Mouse (Mus musculus): ENCODE results near the gene Fstl4. TPM values are rescaled to one million over a fixed set of nuclear protein-coding genes. Genes with fewer than 3 reads are reported as not detected.
A peak's percentile ranks its signal among the peaks of the same experiment; 100 is the strongest.

Gene Fstl4
- total RNA-seq, 2 experiments from 2014 or later = 2.9 to 3.2 TPM

DNA sequence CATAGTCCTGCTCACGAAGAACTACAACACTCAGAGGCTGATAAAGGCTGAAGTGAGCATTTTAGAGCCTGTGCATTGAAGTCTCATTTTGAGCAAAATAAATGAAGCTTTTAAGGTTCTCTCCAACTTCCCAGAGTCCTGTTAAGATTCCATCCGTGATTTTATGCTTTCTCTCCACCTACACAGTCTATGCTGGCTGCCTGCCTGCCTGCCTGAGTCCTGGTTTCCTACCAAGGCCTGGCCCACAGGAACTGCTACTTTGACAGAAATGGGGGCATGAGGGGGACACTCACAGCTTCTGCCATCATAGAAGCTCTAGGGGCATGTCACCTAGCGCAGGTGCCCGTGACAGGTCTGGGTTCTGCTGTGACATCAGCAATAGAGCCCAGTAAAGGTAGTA is 125.1 kb downstream of the Fstl4 start:
- intact Hi-C loops (cut with DNase I) = no loop called here
- DNase-seq = no peak

DNA sequence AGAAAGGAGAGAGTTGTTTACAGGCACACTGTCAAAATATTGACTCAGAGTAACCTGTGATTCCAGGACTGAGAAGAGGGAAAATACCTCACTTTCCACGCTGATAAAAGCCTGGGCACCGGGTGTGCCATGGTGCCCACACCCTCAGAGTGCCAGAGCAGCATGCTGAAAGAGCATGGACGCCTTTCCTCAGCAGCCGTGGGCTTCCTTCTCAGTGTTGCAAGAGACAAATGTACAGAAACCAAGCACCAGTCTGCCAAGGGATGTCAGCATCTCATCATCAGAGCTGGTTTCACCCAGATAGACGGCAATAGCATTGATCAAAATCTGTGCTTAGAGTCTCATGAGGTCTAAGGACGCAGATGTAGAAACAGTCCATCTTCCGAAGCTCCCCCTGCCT is 125.7 kb downstream of the Fstl4 start:
- intact Hi-C loops (cut with DNase I) = no loop called here
- DNase-seq = no peak

DNA sequence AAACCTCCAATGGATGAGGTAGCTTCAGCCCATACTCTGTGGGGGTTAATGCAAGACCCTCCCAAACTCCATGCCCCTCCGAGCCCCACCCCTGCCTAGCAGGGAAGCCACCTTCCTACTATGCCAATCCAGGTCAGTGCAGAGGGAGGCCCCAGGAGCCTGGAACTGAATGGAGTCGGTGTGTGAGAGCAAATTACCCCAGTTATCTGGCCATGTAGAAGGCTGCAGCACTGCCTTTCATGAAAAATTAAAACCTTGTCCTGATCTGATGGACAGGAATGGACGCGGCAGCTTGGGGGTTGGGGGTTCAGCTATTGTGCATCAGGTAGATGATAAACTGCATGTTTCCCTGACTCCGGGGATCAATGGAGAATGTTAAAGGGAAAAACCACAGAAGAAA is 139.7 kb downstream of the Fstl4 start:
- no peak for DNase-seq
- intact Hi-C loops (cut with DNase I) = no loop called here

DNA sequence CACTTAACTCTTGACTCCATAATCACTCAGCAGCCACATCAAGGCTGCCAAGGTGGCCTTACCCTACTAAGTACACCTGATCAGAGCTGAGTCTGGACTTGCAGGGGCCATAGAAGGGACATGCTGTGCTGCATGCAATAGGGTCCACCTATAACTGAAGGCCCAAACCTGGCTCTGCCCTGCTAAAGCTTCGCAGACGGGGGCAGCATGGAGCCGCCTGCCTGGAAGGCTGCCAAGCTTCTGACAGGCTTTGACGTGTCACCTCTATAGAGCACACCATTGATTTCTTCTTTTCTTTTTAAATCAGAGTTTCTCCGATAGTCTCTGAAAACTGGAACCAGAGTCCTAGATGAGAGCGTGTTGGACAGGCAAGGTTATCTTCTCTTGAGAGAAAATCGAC is 146.4 kb downstream of the Fstl4 start:
- DNase-seq = peak; percentile 6 to 47
- intact Hi-C loops (cut with DNase I) = no loop called here

DNA sequence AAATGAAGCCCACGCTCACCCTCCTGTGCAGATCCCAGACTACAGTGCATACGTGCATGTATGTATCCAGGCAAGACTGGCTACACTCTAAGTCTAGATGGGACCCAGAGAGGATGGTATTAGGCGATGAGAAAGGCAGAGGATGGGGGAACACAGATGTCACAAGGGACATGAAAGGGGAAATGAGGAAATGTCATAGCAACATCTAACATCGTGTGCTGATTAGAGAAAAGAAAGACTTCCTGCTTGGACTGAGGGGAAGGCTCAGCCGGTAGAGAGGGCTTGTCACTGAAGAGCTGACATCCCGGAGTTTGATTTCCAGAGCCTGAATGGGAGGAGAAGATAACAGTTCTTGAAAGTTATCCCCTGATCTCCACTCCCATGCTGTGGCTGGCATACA is 150.0 kb downstream of the Fstl4 start:
- DNase-seq = no peak
- intact Hi-C loops (cut with DNase I) = no loop called here

DNA sequence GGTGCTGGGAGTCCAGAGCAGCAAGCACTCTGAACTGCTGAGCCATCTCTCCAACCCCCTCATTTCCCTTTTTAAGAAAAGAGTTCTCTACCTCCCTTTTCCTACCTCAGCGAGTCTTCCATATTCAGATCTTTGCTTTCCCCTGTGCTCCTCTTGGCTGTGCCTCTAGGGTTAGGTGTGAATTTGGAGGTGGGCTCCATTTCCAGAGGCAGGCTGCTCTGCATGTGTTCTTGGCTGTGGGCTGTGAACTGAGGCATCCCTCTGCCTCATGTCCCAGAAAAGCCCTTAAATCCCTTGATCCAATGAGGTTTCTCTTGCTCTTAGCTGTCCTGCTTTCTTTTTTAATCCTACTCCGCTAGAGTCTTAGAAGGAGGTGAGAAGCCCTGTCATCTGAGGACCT is 151.2 kb downstream of the Fstl4 start:
- intact Hi-C loops (cut with DNase I) = no loop called here
- DNase-seq = no peak

DNA sequence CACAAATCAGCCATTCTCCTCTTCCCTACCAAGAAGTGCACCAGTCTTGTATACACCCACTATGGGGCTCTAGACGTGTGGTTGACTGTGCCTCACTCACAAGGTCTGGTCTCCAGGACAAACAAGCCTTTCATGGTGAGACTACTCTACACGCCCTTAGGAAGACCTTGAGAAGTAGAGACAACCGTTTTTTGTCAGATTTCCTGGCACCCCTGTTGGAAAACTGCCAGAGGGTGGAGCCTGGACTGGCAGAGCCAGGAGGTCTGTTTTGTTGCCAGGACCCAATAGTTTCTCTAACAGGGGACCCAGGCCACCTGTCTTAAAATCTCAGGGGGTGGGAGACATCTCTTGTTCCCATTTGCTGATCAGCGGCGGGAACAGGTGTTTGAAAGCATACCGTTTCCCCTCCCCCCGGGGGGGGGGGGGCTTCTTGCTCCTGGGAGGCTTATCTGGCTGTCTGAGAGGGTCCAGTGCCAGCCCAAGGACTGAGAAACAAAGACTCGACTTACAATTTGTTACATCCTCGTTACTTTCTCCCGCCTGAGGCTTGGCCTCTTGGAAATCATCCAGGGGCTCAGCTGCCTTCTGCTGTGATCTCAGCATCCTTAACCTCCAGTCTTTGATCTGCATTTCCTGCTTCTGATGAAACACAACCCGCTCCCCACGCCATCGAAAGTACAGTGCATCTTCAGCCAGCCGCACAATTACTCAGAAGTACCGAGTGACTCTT is 155.0 kb downstream of the Fstl4 start:
- peak in 1 of 2 experiments; percentile 6 for DNase-seq
- intact Hi-C loops (cut with DNase I) = no loop called here

DNA sequence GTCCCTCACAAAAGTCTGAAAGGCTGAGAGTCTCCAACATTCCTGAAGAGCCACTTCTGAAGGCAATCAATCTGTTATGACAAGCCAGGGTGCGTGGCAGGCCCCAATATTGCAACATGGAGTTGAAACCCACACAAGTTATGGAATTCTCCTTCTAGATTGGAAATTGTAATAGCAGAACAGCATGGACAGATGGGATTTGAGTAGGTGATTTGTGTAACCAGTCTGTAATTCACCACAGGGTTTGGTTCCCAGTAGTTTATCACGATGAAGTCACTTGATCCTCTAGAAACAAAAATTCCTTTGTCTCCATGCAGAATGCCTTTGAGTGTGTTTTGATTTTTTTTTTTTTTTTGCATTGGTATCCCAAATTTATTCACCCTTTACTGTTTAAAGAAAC is 159.8 kb downstream of the Fstl4 start:
- no peak for DNase-seq
- intact Hi-C loops (cut with DNase I) = no loop called here

DNA sequence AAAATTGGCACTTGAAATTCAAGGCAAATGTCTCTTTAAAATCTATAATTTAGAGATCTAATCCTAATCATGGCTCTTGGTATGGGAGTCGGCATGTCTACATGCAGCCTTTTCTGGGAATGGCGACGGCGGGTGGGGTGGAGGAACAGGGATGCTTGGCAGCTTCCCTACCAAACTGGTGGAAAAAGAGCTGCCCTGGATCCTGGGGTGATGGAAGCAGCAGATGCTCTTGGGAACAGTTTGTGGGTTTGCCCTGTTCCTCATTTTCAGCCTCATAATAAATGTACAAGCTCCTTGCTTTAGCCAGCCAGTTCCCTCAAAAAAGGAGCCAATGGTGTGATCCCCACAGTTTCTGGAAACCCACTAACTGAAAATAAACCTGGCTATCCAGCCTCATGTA is 163.9 kb downstream of the Fstl4 start:
- no peak for DNase-seq
- intact Hi-C loops (cut with DNase I) = no loop called here

DNA sequence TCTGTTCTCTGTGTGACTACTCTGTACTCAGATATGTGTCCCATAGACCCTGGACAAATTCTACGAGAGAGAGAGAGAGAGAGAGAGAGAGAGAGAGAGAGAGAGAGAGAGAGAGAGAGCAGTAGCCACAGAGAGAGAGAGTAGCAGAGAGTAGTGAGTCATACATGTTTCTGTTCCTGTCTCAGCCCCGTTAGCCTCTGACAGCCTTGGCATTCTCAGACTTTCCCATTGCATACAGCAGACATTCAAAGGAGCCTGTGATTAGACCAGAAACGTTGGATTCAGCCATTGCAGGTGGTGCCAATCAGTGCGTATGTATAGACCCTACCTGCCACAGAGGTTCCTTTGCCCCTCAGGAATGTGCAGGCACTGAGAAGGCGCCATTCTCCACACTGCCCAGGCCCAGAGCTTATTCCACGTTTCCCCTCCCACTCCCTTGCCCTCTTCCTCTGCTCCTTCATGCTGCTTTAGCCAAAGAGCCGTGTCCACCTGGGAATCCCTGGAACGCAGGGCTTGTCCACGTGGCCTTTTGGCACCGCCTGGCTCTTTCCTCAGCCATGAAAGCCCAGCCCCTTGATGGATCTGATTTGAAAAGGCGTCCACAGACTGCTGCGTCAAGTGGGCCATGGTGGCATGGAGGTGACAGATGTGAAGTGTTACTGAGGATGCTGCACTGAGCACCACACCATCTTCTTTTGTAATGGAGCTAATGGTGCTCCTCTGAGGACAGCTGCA is 175.1 kb downstream of the Fstl4 start:
- DNase-seq = no peak
- intact Hi-C loops (cut with DNase I) = no loop called here

DNA sequence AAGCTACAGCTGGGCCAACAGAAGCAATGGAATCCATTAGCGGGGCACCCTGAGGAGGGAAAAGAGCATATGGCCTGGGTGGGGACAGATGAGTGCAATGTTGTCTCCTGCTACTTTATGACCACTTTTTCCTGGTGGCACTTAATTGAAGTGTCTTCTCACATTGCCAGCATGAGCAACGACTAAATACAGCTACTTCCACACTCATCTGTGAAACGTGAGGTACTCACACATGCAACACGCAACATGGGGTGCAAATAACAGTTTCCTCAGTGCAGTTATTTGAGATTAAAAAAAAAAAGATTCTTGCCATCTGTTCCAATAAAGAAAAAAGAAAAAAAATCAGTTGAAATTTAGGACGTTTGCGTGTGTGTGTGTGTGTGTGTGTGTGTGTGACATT is 178.5 kb downstream of the Fstl4 start:
- no peak for DNase-seq
- intact Hi-C loops (cut with DNase I) = no loop called here

DNA sequence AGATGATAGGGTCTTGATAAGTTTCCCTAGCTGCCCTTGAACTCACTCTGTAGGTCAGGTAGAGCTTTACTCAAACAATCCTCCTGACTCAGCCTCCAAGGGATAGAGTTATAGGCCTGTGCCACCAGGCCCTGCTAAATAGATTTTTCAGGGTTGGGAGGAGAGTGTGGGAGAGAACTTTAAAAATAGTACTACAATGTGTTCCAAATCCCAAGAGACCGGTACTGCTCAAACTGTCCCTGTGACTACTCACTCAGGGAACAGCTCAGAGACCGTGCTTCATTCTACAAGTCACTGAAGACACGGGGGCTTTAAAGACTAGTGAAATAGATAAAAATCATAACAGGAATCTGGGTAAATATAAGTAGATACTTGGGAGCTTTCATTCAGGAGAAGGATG is 190.6 kb downstream of the Fstl4 start:
- DNase-seq = no peak
- intact Hi-C loops (cut with DNase I) = no loop called here

DNA sequence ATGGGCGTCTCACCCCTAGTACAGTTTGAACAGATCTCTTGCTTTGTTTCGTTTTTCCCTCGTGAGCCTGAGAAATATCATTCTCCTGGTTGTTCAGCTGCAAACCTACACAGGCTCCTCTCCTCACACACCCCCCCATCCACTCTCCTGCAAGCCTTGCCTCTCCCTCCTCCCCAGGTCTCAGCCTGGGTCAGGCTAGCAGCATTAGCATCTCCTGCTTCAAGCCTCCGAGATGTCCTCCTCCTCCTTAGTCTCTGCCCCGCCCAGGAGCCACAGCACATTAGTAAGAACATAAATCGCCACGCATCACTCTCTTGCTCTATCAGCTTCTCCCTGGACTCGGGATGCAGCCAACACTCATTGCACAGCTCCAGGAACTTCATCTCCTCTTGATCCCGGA is 204.4 kb downstream of the Fstl4 start:
- DNase-seq = no peak
- intact Hi-C loops (cut with DNase I) = no loop called here

DNA sequence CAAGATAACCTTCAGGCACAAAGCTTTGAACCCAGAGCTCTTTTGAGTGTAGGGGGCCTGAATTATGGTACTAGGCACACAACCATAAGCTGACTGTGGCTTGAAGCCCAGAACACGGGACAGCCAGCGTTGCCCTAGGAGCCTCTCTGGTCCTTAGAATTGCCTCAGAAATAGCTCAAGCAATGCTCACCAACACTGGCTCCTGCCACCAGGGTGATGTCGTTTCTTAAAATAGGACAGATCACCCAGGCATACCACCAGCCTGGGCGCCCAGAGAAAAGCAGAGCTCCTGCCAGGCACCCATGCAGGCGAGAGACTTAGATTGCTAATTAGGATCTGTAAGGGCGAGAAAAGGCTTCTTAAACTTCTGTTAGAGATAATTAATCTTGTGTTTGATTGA is 206.0 kb downstream of the Fstl4 start:
- intact Hi-C loops (cut with DNase I) = no loop called here
- peak; percentile 20 to 44 for DNase-seq

DNA sequence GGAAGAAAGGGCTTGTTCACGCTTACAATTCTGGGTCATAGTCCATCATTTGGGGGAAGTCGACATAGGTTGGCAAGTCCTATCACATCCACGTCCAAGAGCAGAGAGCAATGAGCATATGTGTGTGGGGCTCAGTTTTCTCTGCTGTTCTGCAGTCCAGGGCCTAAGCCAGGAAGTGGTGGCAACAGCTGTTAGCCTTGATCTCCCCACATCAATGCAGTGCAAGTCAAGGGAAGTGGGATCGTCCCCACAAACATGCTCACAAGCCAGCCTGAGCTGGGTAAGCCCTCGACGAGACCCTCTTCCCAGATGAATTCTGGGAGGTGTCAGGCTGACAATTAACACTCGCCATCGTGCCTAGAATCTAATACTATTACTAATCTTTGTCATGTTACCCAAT is 222.6 kb downstream of the Fstl4 start:
- intact Hi-C loops (cut with DNase I) = no loop called here
- DNase-seq = no peak

DNA sequence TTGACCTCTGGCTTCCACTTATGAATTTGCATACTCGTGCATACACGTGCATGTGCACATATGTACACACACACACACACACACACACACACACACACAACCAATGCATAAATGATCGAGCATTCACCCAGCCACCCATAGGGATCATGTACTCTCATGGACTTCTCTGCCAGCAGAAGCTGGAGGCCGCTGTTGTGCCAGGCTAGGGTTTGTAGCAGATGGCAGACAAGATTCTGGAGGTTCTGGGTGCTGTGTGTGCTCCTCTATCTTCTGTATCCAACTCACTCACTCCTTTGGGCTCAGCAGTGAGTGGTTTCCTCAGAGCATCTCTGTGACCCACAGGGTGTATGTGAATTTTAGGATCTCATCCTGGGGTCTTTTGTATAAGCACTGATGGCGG is 230.3 kb downstream of the Fstl4 start:
- intact Hi-C loops (cut with DNase I) = no loop called here

DNA sequence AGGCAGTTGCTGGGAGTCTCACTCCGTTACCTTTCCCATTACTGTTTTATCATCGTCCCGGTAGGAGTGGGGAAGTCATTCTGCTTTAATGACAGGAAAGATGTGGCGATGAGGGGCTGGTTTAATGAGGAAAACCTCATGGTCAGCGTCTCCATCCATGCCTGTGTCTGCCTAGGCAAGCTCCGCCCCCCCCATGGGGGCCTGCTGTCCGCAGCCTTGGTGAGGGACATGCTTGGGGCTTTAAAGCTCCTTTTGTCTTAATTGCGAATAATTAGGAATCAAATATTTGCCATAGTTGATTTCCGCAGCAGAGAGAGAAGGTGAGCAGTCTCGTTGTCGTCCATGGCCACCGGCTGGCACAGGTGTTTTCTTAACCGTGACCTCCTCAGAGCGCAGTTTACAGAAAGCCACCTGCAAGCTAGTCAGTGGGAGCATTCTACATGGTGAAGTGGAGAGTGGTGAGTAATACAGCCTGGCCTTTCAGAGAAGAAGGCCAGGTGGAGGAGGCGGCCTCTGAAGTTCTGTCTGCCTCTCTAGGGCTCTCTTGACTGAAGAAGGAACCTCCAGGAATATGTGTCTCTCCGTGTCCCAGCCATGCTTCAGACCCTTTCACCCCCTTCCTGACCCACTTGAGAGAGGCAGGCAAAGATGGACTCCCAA is 232.1 kb downstream of the Fstl4 start:
- intact Hi-C loops (cut with DNase I) = no loop called here
- no peak for DNase-seq

More for the DNA sequence above, 230.3 kb downstream of the Fstl4 start:
- DNase-seq = no peak

DNA sequence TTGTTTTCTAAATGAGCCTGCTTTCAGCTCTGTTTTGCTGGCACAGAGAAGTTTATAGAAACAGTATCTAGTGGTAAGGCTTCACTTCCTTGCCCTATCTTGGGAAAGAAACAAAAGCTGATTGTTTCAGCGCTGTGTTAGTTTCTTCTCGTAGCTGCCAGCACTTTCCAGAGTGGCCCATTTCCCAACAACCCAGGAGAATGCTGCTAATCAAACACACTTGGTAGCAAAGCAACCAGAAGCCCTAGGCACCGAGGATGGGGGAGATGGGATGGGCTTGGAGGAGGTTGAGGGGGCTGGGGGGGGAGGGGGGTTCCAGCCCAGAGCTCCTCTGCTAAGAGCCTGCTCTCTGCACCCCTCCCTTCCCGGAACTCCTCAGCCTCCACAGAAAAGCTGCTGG is 233.0 kb downstream of the Fstl4 start:
- intact Hi-C loops (cut with DNase I) = no loop called here
- DNase-seq = peak in 1 of 2 experiments; percentile 13

DNA sequence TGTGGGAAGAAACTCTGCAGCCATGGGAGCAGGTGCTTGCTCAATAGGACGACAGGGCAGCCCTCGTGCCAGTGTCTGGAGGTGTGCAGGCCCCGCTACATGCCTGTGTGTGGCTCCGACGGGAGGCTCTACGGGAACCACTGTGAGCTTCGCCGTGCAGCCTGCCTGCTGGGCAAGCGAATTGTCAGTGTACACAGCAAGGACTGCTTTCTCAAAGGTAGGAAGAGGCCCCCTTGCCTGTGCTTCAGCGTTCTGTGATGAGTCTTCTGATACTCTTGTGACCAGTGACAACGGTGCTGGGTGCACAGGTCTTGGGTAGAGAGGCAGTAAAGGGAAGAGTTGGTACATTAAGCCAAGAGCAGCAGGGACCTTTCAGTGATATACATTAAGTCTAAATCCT is 235.8 kb downstream of the Fstl4 start:
- intact Hi-C loops (cut with DNase I) = no loop called here
- no peak for DNase-seq

DNA sequence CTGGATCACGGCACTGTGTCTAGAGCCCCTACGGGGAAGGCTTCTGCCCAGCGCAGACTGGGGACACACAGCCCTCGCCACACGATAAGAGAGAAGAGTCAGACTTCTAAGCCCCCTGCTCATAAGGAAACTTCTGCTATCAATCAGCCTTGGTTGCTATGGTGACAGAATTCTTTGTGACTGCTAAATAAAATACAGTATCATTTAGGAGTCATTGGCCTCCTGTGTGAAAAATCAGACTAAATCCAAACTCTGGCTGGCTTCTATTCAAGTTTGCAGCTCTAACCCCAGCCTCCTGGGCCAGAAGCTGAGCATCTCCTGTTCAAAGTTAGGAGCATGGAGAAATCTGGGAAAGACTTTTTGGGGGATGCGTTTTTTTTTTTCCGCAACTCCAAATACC is 238.9 kb downstream of the Fstl4 start:
- intact Hi-C loops (cut with DNase I) = no loop called here
- no peak for DNase-seq

DNA sequence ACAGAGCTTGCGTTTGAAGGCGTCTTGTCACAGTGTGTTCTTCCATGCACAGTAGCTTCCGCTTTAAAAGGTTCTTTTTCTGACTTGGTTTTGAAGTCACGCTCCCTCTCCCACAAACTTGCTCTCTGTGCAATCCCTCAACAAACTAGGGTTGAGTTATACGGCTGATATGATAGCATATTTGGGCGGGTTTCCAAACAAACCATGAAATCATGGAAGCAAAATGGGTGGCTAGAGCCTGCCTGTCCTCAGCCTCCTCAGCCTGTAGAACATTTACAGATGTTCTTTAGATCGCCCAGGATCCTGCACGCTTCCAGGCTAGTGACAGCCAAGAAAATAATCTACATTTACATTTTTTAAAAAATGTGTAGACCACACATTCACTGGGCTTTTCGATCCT is 239.4 kb downstream of the Fstl4 start:
- DNase-seq = peak in 1 of 2 experiments; percentile 7
- intact Hi-C loops (cut with DNase I) = no loop called here

DNA sequence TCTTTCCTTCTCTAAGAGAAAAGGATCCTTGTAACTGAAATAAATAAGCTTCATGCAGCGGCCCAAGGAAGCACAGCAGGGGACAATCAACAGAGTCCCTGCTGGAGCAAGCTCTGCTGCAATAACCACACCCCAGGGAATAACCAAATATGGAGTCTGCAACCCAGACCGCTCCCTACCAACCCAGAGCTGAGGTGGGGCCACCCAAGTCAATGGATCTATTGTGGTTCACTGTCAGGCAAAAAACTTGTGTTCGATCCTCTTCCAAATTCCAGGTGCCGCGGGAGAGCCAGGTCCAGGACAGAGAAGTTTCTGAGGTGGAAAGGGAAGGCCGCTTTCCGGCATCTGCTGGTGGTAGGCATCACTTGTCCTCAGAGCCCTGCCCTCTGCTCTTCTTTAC is 245.2 kb downstream of the Fstl4 start:
- no peak for DNase-seq
- intact Hi-C loops (cut with DNase I) = no loop called here
